Mouse (Mus musculus) brain, embryonic 14.5 days (tissue): Measurements from ENCODE around the gene Sesn1.

Experiments
- CTCF ChIP-seq: fragments of 200-500 bp; IDR thresholded peaks from 2 replicates; pipeline ENCODE4 v1.5.1; 2012; ENCODE audit warnings: inconsistent platforms, mild to moderate bottlenecking, moderate library complexity, borderline replicate concordance; ENCODE audit not compliant: insufficient read depth, insufficient read length; ENCODE audit errors: extremely low read depth
- POLR2A ChIP-seq: fragments of 200-500 bp; IDR thresholded peaks from 2 replicates; pipeline ENCODE4 v1.6.1; 2012; ENCODE audit warnings: mild to moderate bottlenecking, inconsistent platforms, borderline replicate concordance; ENCODE audit not compliant: poor library complexity, insufficient read depth, insufficient read length, severe bottlenecking; ENCODE audit errors: extremely low read depth

DNA sequence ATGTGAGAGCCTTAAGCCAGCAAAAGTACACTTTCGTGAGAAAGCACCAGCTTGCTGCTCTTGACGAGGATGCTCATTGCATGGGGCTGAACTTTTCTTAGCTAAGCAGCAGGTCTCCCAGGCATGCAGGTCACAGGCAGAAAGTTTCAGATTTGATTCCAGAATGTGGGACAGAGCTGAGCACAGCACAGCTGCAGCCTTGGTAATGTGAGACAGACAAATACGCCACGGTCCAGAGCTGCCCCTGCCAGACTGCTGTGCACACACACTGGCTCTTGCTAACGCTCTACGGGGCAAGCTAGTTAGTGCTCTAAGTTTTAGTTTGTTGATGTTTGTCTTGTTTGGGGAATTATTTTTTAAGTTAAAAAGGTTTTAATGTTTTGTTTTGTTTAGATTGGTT lies 22.5 kb downstream of the Sesn1 start:
- TF ChIP-seq CTCF, result no peak
- TF ChIP-seq POLR2A, result no peak
